Mouse (Mus musculus) left cerebral cortex, postnatal 4 days (tissue): ENCODE results near the gene Gba. TPM values are rescaled to one million over a fixed set of nuclear protein-coding genes. Genes with fewer than 3 reads are reported as not detected.

Experiments
- DNase-seq: peaks from one replicate; pipeline ENCODE4 v3.0.0-alpha.2; 2022
- intact Hi-C: fragments of 180-260 bp; cut with DNase I; formaldehyde crosslinking; loops from one replicate; pipeline ENCODE4 v1.15.1; 2025
- total RNA-seq, 2 experiments: library from RNA; stranded (reverse); gene quantifications; 2 replicates each; pipeline ENCODE4 v1.2.3; 2021

Gba gene
- total RNA-seq, 2 experiments from 2014 or later, result 61.3 to 62.2 TPM

- intact Hi-C loops, result no loop called here
- DNase-seq, result no peak
Observed at GRCm38 (mm10) chr3:89181749-89182500, 20.8 kb upstream of the Gba start.

GRCm38 (mm10) chr3:89182531-89183057, 20.1 kb upstream of the Gba start:
- DNase-seq, result no peak
- intact Hi-C loops, result no loop called here

GRCm38 (mm10) chr3:89183058-89183958, 19.4 kb upstream of the Gba start, which contains the start of gene Fam189b:
TSS of gene Fam189b (plus strand) at chr3:89183143.
- intact Hi-C loops, result no loop called here
- DNase-seq, result peak; percentile 90

GRCm38 (mm10) chr3:89183959-89184315, 18.8 kb upstream of the Gba start:
- intact Hi-C loops, result no loop called here
- peak; percentile 53 for DNase-seq

- no peak for DNase-seq
- intact Hi-C loops, result no loop called here
Observed at GRCm38 (mm10) chr3:89187197-89187596, 15.5 kb upstream of the Gba start.

GRCm38 (mm10) chr3:89187690-89188477, 14.8 kb upstream of the Gba start:
- no peak for DNase-seq
- intact Hi-C loops, result no loop called here

- intact Hi-C loops, result no loop called here
- DNase-seq, result no peak
Observed at GRCm38 (mm10) chr3:89188478-89188875, 14.3 kb upstream of the Gba start.

GRCm38 (mm10) chr3:89190436-89190835, 12.3 kb upstream of the Gba start:
- DNase-seq, result no peak
- intact Hi-C loops, result no loop called here

- DNase-seq, result no peak
- intact Hi-C loops, result no loop called here
Observed at GRCm38 (mm10) chr3:89193351-89193750, 9.4 kb upstream of the Gba start.

- intact Hi-C loops, result no loop called here
- no peak for DNase-seq
Observed at GRCm38 (mm10) chr3:89193853-89194252, 8.9 kb upstream of the Gba start.

GRCm38 (mm10) chr3:89195979-89196877, 6.5 kb upstream of the Gba start:
- intact Hi-C loops, result no loop called here
- DNase-seq, result peak; percentile 94

GRCm38 (mm10) chr3:89199839-89200238, 2.9 kb upstream of the Gba start:
- intact Hi-C loops, result no loop called here
- no peak for DNase-seq

- DNase-seq, result no peak
- intact Hi-C loops, result no loop called here
Observed at GRCm38 (mm10) chr3:89203142-89203514, 400 bp downstream of the Gba start.

- intact Hi-C loops, result no loop called here
- DNase-seq, result no peak
Observed at GRCm38 (mm10) chr3:89206079-89206478, 3.4 kb downstream of the Gba start.

GRCm38 (mm10) chr3:89206695-89207094, 4.0 kb downstream of the Gba start:
- no peak for DNase-seq
- intact Hi-C loops, result no loop called here

GRCm38 (mm10) chr3:89208075-89208657, 5.4 kb downstream of the Gba start:
- DNase-seq, result no peak
- intact Hi-C loops, result no loop called here

GRCm38 (mm10) chr3:89208736-89209135, 6.0 kb downstream of the Gba start:
- DNase-seq, result no peak
- intact Hi-C loops, result no loop called here

GRCm38 (mm10) chr3:89209731-89210130, 7.0 kb downstream of the Gba start:
- intact Hi-C loops, result loop anchor here (5.0 kb wide), 1 partner anchor 117 kb away; the partner anchor contains the start of gene Rusc1
- no peak for DNase-seq

- intact Hi-C loops, result loop anchor here (5.0 kb wide), 1 partner anchor 118 kb away; the partner anchor contains the start of gene Rusc1
Observed at GRCm38 (mm10) chr3:89210162-89210561, 7.4 kb downstream of the Gba start.

More at GRCm38 (mm10) chr3:89210162-89210561, 7.4 kb downstream of the Gba start:
- DNase-seq, result no peak
